Mouse (Mus musculus): Measurements from ENCODE around the gene Vmn2r112. TPM values are rescaled to one million over a fixed set of nuclear protein-coding genes. Genes with fewer than 3 reads are reported as not detected.

Gene Vmn2r112
- not detected for polyA plus RNA-seq (2014; fragmentation: Illumina TruSeq; extraction: RNeasy Lipid Tissue Mini Kit (QIAGEN cat#74804); ENCODE audit: low read depth, low replicate concordance)

GRCm38 (mm10) chr17:22600651-22601050 is at the start of gene Vmn2r112:
Gene Vmn2r112 (plus strand): TSS chr17:22600951.

GRCm38 (mm10) chr17:22573382-22573781 is 27.4 kb upstream of the Vmn2r112 start, which contains the start of gene Vmn2r111:
Gene Vmn2r111 (minus strand): TSS chr17:22573482.

Other genes starting within 250 kb of the Vmn2r112 start
- 7.6 TPM for gene Zfp944, start 239.6 kb upstream of the Vmn2r112 start, polyA plus RNA-seq (2014; fragmentation: Illumina TruSeq; extraction: RNeasy Lipid Tissue Mini Kit (QIAGEN cat#74804); ENCODE audit: low read depth, low replicate concordance)
- 9.5 TPM for gene Zfp758, start 239.5 kb upstream of the Vmn2r112 start, polyA plus RNA-seq (2014; fragmentation: Illumina TruSeq; extraction: RNeasy Lipid Tissue Mini Kit (QIAGEN cat#74804); ENCODE audit: low read depth, low replicate concordance)
- gene Zfp946, start 176.7 kb upstream of the Vmn2r112 start, polyA plus RNA-seq (2014; fragmentation: Illumina TruSeq; extraction: RNeasy Lipid Tissue Mini Kit (QIAGEN cat#74804); ENCODE audit: low read depth, low replicate concordance), result 5.1 TPM
- not detected for gene Vmn2r111, start 27.5 kb upstream of the Vmn2r112 start, polyA plus RNA-seq (2014; fragmentation: Illumina TruSeq; extraction: RNeasy Lipid Tissue Mini Kit (QIAGEN cat#74804); ENCODE audit: low read depth, low replicate concordance)